Mouse (Mus musculus) liver, embryonic 11.5 days (tissue): ENCODE measurements around the gene Nhsl2. TPM values are rescaled to one million over a fixed set of nuclear protein-coding genes. Genes with fewer than 3 reads are reported as not detected.

ENCODE experiments used
- ATAC-seq: fragments of 200-750 bp; cut with Nextera tagmentation; replicated peaks from 2 replicates; pipeline ENCODE4 v1.8.0; 2017; ENCODE audit warnings: moderate number of reproducible peaks, mild to moderate bottlenecking, moderate TSS enrichment, moderate library complexity; ENCODE audit not compliant: low FRiP score
- DNase-seq: peaks from one replicate; pipeline ENCODE4 v3.0.0-alpha.2; 2017; ENCODE audit warnings: low spot score
- H3K27ac ChIP-seq: fragments of 300-500 bp; sonication (generic); 2 replicates; pipeline ENCODE4 v1.5.1; 2014; ENCODE audit warnings: mild to moderate bottlenecking, low read depth, low read length, control low read depth
- H3K27me3 ChIP-seq: fragments of 300-500 bp; sonication (generic); replicated peaks from 2 replicates; pipeline ENCODE4 v1.6.1; 2014; ENCODE audit warnings: low read length, mixed read lengths; ENCODE audit not compliant: control insufficient read depth, insufficient read depth
- H3K36me3 ChIP-seq: fragments of 300-500 bp; sonication (generic); 2 replicates; pipeline ENCODE4 v1.6.1; 2014; ENCODE audit warnings: mild to moderate bottlenecking, low read length, moderate library complexity, mixed read lengths; ENCODE audit not compliant: control insufficient read depth, insufficient read depth
- H3K4me1 ChIP-seq: fragments of 300-500 bp; sonication (generic); replicated peaks from 2 replicates; pipeline ENCODE4 v1.6.1; 2014; ENCODE audit warnings: low read length, mixed read lengths; ENCODE audit not compliant: control insufficient read depth, insufficient read depth
- H3K4me2 ChIP-seq: fragments of 300-500 bp; sonication (generic); 2 replicates; pipeline ENCODE4 v1.6.1; 2014; ENCODE audit warnings: mild to moderate bottlenecking, control low read depth, moderate library complexity
- H3K4me3 ChIP-seq: fragments of 300-500 bp; sonication (generic); 2 replicates; pipeline ENCODE4 v1.5.1; 2014; ENCODE audit warnings: low read depth, low read length, control low read depth
- H3K9ac ChIP-seq: fragments of 300-500 bp; sonication (generic); 2 replicates; pipeline ENCODE4 v1.6.1; 2014; ENCODE audit warnings: low read depth, low read length, control low read depth
- H3K9me3 ChIP-seq: fragments of 300-500 bp; sonication (generic); 2 replicates; pipeline ENCODE4 v1.6.1; 2016; ENCODE audit warnings: low read length, inconsistent platforms, mixed read lengths; ENCODE audit not compliant: control insufficient read depth
- WGBS: fragments of 180-500 bp; shearing (Covaris S2); extraction: QIAGEN DNeasy Blood & Tissue Kit; methylation state at CpG from one replicate; pipeline ENCODE4 v1.1.7; 2014; 5-methylcytosine and 5-hydroxymethylcytosine counted together
- polyA plus RNA-seq: library from polyadenylated mRNA; unstranded; fragments of >200 nt; fragmentation: Nextera tagmentation; extraction: Ambion mirVana; gene quantifications from 2 replicates; pipeline ENCODE4 v1.2.1, GENCODE M21; 2014

The Nhsl2 gene
- polyA plus RNA-seq, 1 experiment from 2014 or later, result 9.0 TPM

GRCm38 (mm10) chrX:102035671-102036070 lies 186.5 kb downstream of the Nhsl2 start:
- no peaks in the 10 kb centered on the region for H3K9me3 ChIP-seq
- H3K4me2 ChIP-seq, result no peak overlapping the region
- H3K27me3 ChIP-seq, result peaks cover 16% of the 10 kb centered on the region
- no peaks in the 10 kb centered on the region; the same call in 1 of the 2 replicates for H3K4me1 ChIP-seq
- no peak overlapping the region for H3K4me3 ChIP-seq
- no peak overlapping the region for H3K9ac ChIP-seq
- no peaks in the 10 kb centered on the region for H3K36me3 ChIP-seq
- 58% methylated on average over 3 of the region's 3 CpGs for WGBS
- H3K27ac ChIP-seq, result no peak overlapping the region
- ATAC-seq, result no peak
- no peak for DNase-seq

- Histone ChIP-seq H3K4me1 (no peaks in the 10 kb centered on the region; the same call in 1 of the 2 replicates), H3K4me2 (no peak overlapping the region), H3K9ac (no peak overlapping the region), H3K36me3 (no peaks in the 10 kb centered on the region), H3K27me3 (peaks cover 11% of the 10 kb centered on the region), H3K9me3 (no peaks in the 10 kb centered on the region), H3K4me3 (no peak overlapping the region), H3K27ac (no peak overlapping the region)
- DNase-seq, result no peak
- ATAC-seq, result peak; percentile 73; the same call in 1 of the 2 replicates
- 57% methylated on average over 3 of the region's 3 CpGs for WGBS
Observed at GRCm38 (mm10) chrX:102036866-102037361, 187.7 kb downstream of the Nhsl2 start.

GRCm38 (mm10) chrX:102037506-102037905 lies 188.3 kb downstream of the Nhsl2 start:
- H3K4me3 ChIP-seq, result no peak overlapping the region
- H3K27ac ChIP-seq, result no peak overlapping the region
- DNase-seq (no peak), ATAC-seq (no peak)
- no peaks in the 10 kb centered on the region; the same call in 1 of the 2 replicates for H3K4me1 ChIP-seq
- no peaks in the 10 kb centered on the region for H3K9me3 ChIP-seq
- no peak overlapping the region for H3K9ac ChIP-seq
- H3K4me2 ChIP-seq, result no peak overlapping the region
- WGBS, result 76% methylated on average over 2 of the region's 2 CpGs
- H3K36me3 ChIP-seq, result no peaks in the 10 kb centered on the region
- H3K27me3 ChIP-seq, result peaks cover 9% of the 10 kb centered on the region

GRCm38 (mm10) chrX:102041562-102041961 lies 192.4 kb downstream of the Nhsl2 start:
- no peaks in the 10 kb centered on the region for H3K9me3 ChIP-seq

GRCm38 (mm10) chrX:102042386-102042785 lies 193.2 kb downstream of the Nhsl2 start:
- no peak overlapping the region for H3K9ac ChIP-seq
- no peaks in the 10 kb centered on the region for H3K36me3 ChIP-seq
- H3K4me2 ChIP-seq, result no peak overlapping the region
- DNase-seq (no peak), ATAC-seq (no peak)
- peaks cover 8% of the 10 kb centered on the region for H3K27me3 ChIP-seq
- no peak overlapping the region for H3K4me3 ChIP-seq
- 58% methylated on average over 4 of the region's 4 CpGs for WGBS
- no peaks in the 10 kb centered on the region for H3K9me3 ChIP-seq
- H3K4me1 ChIP-seq, result no peaks in the 10 kb centered on the region
- no peak overlapping the region for H3K27ac ChIP-seq

More at GRCm38 (mm10) chrX:102041562-102041961, 192.4 kb downstream of the Nhsl2 start:
- H3K27me3 ChIP-seq, result peaks cover 8% of the 10 kb centered on the region
- H3K4me2 ChIP-seq, result no peak overlapping the region
- no peak overlapping the region for H3K4me3 ChIP-seq
- ATAC-seq, result no peak
- H3K4me1 ChIP-seq, result no peaks in the 10 kb centered on the region
- no peaks in the 10 kb centered on the region for H3K36me3 ChIP-seq
- no peak overlapping the region for H3K9ac ChIP-seq
- no peak overlapping the region for H3K27ac ChIP-seq
- DNase-seq, result no peak
- WGBS, result 78% methylated on average over 7 of the region's 7 CpGs

GRCm38 (mm10) chrX:102050552-102050951 lies 201.4 kb downstream of the Nhsl2 start:
- H3K27ac ChIP-seq, result no peak overlapping the region
- H3K36me3 ChIP-seq, result no peaks in the 10 kb centered on the region
- no peak overlapping the region for H3K4me3 ChIP-seq
- H3K9me3 ChIP-seq, result no peaks in the 10 kb centered on the region
- H3K4me2 ChIP-seq, result no peak overlapping the region
- DNase-seq (no peak), ATAC-seq (no peak)
- H3K9ac ChIP-seq, result no peak overlapping the region
- 68% methylated on average over 6 of the region's 6 CpGs for WGBS
- peaks cover 14% of the 10 kb centered on the region for H3K27me3 ChIP-seq
- H3K4me1 ChIP-seq, result no peaks in the 10 kb centered on the region

- Histone ChIP-seq H3K9ac (no peak overlapping the region), H3K4me2 (no peak overlapping the region), H3K36me3 (no peaks in the 10 kb centered on the region), H3K4me1 (no peaks in the 10 kb centered on the region), H3K27me3 (peaks cover 14% of the 10 kb centered on the region; the same call in 1 of the 2 replicates), H3K4me3 (no peak overlapping the region), H3K9me3 (no peaks in the 10 kb centered on the region), H3K27ac (no peak overlapping the region)
- ATAC-seq, result no peak
- 68% methylated on average over 4 of the region's 4 CpGs for WGBS
- no peak for DNase-seq
Observed at GRCm38 (mm10) chrX:102051225-102051624, 202.0 kb downstream of the Nhsl2 start.

GRCm38 (mm10) chrX:102053371-102053770 lies 204.2 kb downstream of the Nhsl2 start:
- H3K27me3 ChIP-seq, result peaks cover 13% of the 10 kb centered on the region; the same call in 1 of the 2 replicates
- H3K4me3 ChIP-seq, result no peak overlapping the region
- no peaks in the 10 kb centered on the region for H3K9me3 ChIP-seq
- H3K27ac ChIP-seq, result no peak overlapping the region
- H3K4me1 ChIP-seq, result no peaks in the 10 kb centered on the region
- H3K36me3 ChIP-seq, result no peaks in the 10 kb centered on the region
- ATAC-seq, result no peak
- no peak for DNase-seq
- 71% methylated on average over 2 of the region's 2 CpGs for WGBS
- no peak overlapping the region for H3K9ac ChIP-seq
- H3K4me2 ChIP-seq, result no peak overlapping the region

GRCm38 (mm10) chrX:102054009-102054408 lies 204.8 kb downstream of the Nhsl2 start:
- 76% methylated on average over 4 of the region's 4 CpGs for WGBS
- ATAC-seq (no peak), DNase-seq (no peak)

More at GRCm38 (mm10) chrX:102054009-102054408, 204.8 kb downstream of the Nhsl2 start:
- no peaks in the 10 kb centered on the region for H3K4me1 ChIP-seq
- no peak overlapping the region for H3K4me3 ChIP-seq
- H3K27ac ChIP-seq, result no peak overlapping the region
- H3K36me3 ChIP-seq, result no peaks in the 10 kb centered on the region
- no peak overlapping the region for H3K9ac ChIP-seq
- H3K27me3 ChIP-seq, result peaks cover 9% of the 10 kb centered on the region; the same call in 1 of the 2 replicates
- H3K4me2 ChIP-seq, result no peak overlapping the region
- no peaks in the 10 kb centered on the region for H3K9me3 ChIP-seq
